Mouse (Mus musculus): ENCODE data around the gene Aqp11. TPM values are rescaled to one million over a fixed set of nuclear protein-coding genes. Genes with fewer than 3 reads are reported as not detected.

Gene Aqp11
- 872 and 875 TPM in 2 replicates for polyA plus RNA-seq (2012; rRNA removed)

DNA sequence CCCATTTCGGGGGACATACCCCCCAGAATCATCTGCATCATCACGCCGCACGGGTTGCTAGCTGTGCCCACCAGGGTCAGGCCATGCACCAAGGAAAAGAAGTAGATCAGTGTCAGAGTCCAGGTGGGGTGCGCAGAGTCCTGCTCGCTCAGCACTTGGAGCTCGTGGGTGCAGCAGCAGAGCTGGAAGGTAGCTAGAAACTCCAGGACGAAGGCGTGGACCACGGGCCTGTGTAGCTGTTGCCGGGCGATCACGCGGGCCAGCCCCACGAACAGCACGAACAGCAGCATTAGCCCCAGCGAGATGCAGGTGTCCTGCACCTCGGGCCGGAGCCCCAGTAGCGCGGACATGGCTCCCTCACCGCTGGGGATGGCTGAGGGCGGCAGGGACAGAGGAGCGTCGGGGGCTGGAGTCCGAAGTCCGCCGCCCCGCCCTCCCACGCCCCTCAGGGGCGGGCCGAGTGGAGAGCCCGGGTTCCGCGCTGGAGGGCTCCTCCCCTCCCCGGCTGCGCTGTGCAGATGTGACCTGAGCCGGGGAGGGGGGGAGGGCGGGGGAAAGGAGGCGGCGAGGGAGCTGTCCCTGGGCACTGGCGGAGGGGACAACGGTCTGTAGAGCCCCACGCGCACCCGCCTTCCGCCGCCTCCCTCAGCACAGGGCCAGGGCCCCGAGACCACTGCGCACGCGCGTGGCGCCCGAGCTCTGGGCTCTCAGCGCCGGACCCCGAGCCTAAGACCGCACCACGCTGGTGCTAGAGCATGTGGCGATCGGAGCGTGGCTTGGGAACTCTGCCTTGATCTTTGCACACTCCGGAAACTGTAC is at the start of gene Aqp11:
Aqp11 (minus strand) TSS at position 652 of the 819 bp plus-strand sequence.
- Histone ChIP-seq H3K4me1 (ENCODE audit: control insufficient read depth, insufficient read depth, low read length) (peaks cover 11% of the 10 kb centered on the region), H3K4me3 (ENCODE audit: control insufficient read depth, low read depth, low read length) (peak within 1 kb of the TSS; percentile 82), H3K27ac (ENCODE audit: control insufficient read depth, insufficient read depth, low read depth, low read length) (peak within 1 kb of the TSS; percentile 24; the same call in 1 of the 2 replicates), H3K27me3 (ENCODE audit: control insufficient read depth, insufficient read depth, low read length) (no peaks in the 10 kb centered on the region), H3K36me3 (ENCODE audit: control insufficient read depth, insufficient read depth, low read length) (no peaks in the 10 kb centered on the region)
- TF ChIP-seq POLR2A (IDR thresholded peaks at IDR 0.05; ENCODE audit: control insufficient read depth, low read depth, low read length) (peak; percentile 22), CTCF (IDR thresholded peaks at IDR 0.05; ENCODE audit: control insufficient read depth, insufficient read depth, insufficient replicate concordance, low read depth, low read length) (no peak)

DNA sequence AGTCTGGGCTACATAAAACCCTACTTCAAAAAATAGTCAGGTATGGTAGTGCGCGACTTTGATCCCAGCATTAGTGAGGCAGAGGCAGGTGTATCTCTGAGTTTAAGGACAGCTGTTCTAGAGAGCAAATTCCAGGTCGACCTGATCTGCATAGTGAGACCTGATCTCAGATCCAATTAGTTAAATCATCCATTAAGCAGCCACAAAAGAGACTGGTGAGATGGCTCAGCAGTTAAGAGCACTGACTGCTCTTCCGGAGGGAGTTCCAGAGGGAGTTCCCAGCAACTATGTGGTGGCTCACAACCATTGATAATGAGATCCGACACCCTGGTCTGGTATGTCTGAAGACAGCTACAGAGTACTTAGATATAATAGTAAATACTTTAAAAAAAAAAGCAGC is 45.4 kb upstream of the Aqp11 start:
- TF ChIP-seq CTCF (IDR thresholded peaks at IDR 0.05; ENCODE audit: control insufficient read depth, insufficient read depth, insufficient replicate concordance, low read depth, low read length) (no peak), POLR2A (IDR thresholded peaks at IDR 0.05; ENCODE audit: control insufficient read depth, low read depth, low read length) (no peak)
- Histone ChIP-seq H3K27ac (ENCODE audit: control insufficient read depth, insufficient read depth, low read depth, low read length) (no peak overlapping the region), H3K4me3 (ENCODE audit: control insufficient read depth, low read depth, low read length) (no peak overlapping the region), H3K4me1 (ENCODE audit: control insufficient read depth, insufficient read depth, low read length) (no peaks in the 10 kb centered on the region), H3K36me3 (ENCODE audit: control insufficient read depth, insufficient read depth, low read length) (no peaks in the 10 kb centered on the region), H3K27me3 (ENCODE audit: control insufficient read depth, insufficient read depth, low read length) (no peaks in the 10 kb centered on the region)

DNA sequence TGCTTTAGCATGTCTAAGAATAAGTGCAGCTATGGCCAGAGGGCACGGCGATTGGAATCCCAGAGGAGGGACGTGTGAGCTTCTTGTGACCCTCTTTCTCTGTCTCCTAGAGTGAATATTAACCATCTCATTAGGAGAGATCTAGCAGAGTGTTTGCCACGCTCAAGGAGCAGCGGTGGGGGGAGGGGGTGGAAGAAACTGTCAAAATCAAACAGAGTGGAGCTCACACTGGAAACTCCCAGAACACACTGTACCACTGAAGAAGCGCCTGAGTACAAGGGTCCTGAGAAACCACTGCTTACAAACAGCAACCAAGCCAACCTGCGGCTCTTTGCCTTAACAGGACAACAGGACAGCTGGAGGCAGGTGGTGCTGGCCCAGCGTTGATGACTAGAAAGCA is 43.4 kb upstream of the Aqp11 start:
- Histone ChIP-seq H3K27me3 (ENCODE audit: control insufficient read depth, insufficient read depth, low read length) (no peaks in the 10 kb centered on the region), H3K4me3 (ENCODE audit: control insufficient read depth, low read depth, low read length) (no peak overlapping the region), H3K27ac (ENCODE audit: control insufficient read depth, insufficient read depth, low read depth, low read length) (no peak overlapping the region), H3K36me3 (ENCODE audit: control insufficient read depth, insufficient read depth, low read length) (no peaks in the 10 kb centered on the region), H3K4me1 (ENCODE audit: control insufficient read depth, insufficient read depth, low read length) (no peaks in the 10 kb centered on the region)
- TF ChIP-seq POLR2A (IDR thresholded peaks at IDR 0.05; ENCODE audit: control insufficient read depth, low read depth, low read length) (no peak), CTCF (IDR thresholded peaks at IDR 0.05; ENCODE audit: control insufficient read depth, insufficient read depth, insufficient replicate concordance, low read depth, low read length) (no peak)

DNA sequence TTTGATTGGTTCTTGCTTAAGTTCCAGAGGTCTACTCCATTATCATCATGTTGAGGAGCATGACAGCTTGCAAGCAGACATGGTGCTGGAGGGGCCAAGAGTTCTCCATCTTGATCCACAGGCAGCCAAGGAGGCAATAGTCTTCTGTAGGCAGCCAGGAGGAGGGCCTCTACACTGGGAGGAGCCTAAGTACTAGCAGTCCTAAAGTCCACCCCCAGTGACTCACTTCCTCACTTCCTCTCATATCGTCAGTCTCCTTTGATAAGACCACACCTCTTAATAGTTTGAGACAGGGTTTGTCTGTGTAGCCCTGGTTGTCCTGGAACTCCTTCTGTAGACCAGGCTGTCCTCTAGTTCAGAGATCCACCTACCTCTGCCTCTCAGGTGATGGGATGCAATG is 42.7 kb upstream of the Aqp11 start:
- TF ChIP-seq CTCF (IDR thresholded peaks at IDR 0.05; ENCODE audit: control insufficient read depth, insufficient read depth, insufficient replicate concordance, low read depth, low read length) (no peak), POLR2A (IDR thresholded peaks at IDR 0.05; ENCODE audit: control insufficient read depth, low read depth, low read length) (no peak)
- H3K27me3 ChIP-seq (ENCODE audit: control insufficient read depth, insufficient read depth, low read length): no peaks in the 10 kb centered on the region
- no peaks in the 10 kb centered on the region for H3K36me3 ChIP-seq (ENCODE audit: control insufficient read depth, insufficient read depth, low read length)
- H3K27ac ChIP-seq (ENCODE audit: control insufficient read depth, insufficient read depth, low read depth, low read length): no peak overlapping the region
- H3K4me3 ChIP-seq (ENCODE audit: control insufficient read depth, low read depth, low read length): no peak overlapping the region
- no peaks in the 10 kb centered on the region for H3K4me1 ChIP-seq (ENCODE audit: control insufficient read depth, insufficient read depth, low read length)

DNA sequence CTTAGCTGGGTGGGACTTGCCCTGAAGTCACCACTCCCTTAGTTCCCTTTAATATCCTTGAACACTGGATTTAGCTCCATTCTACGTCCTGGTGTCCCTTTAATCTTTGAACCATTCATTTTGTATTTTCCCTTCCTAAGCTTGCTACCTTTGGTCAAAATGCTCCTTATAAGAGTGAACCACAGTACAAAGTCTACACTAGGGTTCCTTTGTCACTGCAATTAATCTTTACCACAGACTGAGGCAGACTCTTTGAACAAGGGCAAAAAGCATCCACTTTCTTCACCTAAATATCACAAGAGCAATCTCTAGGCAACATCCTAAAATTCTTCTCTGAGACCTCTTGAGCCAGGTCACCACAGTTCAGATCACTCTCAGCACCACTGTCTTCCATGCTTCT is 42.1 kb upstream of the Aqp11 start:
- Histone ChIP-seq H3K36me3 (ENCODE audit: control insufficient read depth, insufficient read depth, low read length) (no peaks in the 10 kb centered on the region), H3K4me1 (ENCODE audit: control insufficient read depth, insufficient read depth, low read length) (no peaks in the 10 kb centered on the region), H3K27me3 (ENCODE audit: control insufficient read depth, insufficient read depth, low read length) (no peaks in the 10 kb centered on the region), H3K4me3 (ENCODE audit: control insufficient read depth, low read depth, low read length) (no peak overlapping the region), H3K27ac (ENCODE audit: control insufficient read depth, insufficient read depth, low read depth, low read length) (no peak overlapping the region)
- TF ChIP-seq POLR2A (IDR thresholded peaks at IDR 0.05; ENCODE audit: control insufficient read depth, low read depth, low read length) (no peak), CTCF (IDR thresholded peaks at IDR 0.05; ENCODE audit: control insufficient read depth, insufficient read depth, insufficient replicate concordance, low read depth, low read length) (no peak)

DNA sequence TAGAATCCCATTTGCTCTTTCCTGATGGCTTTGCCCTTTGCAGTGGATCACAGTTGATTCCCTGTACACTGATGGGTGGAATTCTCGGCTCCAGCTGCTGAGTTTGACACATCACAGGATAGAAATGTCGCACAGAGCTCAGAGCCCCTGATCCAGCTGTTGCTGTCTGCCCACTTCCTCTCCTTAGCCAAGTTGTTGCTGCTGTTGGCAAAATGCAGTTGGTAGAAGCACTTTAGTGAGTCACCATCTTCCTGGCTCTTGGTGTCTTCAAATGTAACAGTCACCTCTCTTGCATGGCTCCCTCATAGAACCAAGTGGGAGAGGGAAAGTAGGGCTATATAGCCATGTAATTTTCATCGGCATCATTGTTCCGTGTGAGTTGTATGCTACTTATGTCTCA is 39.1 kb upstream of the Aqp11 start:
- no peaks in the 10 kb centered on the region for H3K36me3 ChIP-seq (ENCODE audit: control insufficient read depth, insufficient read depth, low read length)
- H3K27me3 ChIP-seq (ENCODE audit: control insufficient read depth, insufficient read depth, low read length): no peaks in the 10 kb centered on the region
- H3K4me3 ChIP-seq (ENCODE audit: control insufficient read depth, low read depth, low read length): no peak overlapping the region
- H3K27ac ChIP-seq (ENCODE audit: control insufficient read depth, insufficient read depth, low read depth, low read length): no peak overlapping the region
- H3K4me1 ChIP-seq (ENCODE audit: control insufficient read depth, insufficient read depth, low read length): no peaks in the 10 kb centered on the region
- TF ChIP-seq CTCF (IDR thresholded peaks at IDR 0.05; ENCODE audit: control insufficient read depth, insufficient read depth, insufficient replicate concordance, low read depth, low read length) (no peak), POLR2A (IDR thresholded peaks at IDR 0.05; ENCODE audit: control insufficient read depth, low read depth, low read length) (no peak)

DNA sequence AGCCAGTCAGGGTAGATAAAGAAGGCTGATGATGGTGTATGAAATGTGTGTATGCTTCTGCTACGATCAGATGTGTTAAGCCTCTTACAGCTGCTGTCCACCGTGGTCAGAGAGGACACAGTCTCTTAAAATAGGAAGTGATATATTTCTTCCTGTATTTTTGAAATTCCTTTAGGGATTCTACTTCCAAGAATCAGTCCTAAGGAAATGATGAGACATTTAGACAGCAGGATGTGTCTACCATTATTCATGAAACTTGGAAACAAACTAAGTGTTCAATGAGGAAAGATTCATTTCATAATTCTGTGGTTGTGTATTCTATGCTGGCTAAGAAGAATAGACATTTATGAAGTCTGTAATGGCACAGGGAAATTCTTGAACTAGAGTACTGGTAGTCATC is 37.8 kb upstream of the Aqp11 start:
- Histone ChIP-seq H3K27me3 (ENCODE audit: control insufficient read depth, insufficient read depth, low read length) (no peaks in the 10 kb centered on the region), H3K27ac (ENCODE audit: control insufficient read depth, insufficient read depth, low read depth, low read length) (no peak overlapping the region), H3K36me3 (ENCODE audit: control insufficient read depth, insufficient read depth, low read length) (no peaks in the 10 kb centered on the region), H3K4me3 (ENCODE audit: control insufficient read depth, low read depth, low read length) (no peak overlapping the region), H3K4me1 (ENCODE audit: control insufficient read depth, insufficient read depth, low read length) (no peaks in the 10 kb centered on the region)
- TF ChIP-seq CTCF (IDR thresholded peaks at IDR 0.05; ENCODE audit: control insufficient read depth, insufficient read depth, insufficient replicate concordance, low read depth, low read length) (no peak), POLR2A (IDR thresholded peaks at IDR 0.05; ENCODE audit: control insufficient read depth, low read depth, low read length) (no peak)

All from testis, adult 2 months (tissue).